Mouse (Mus musculus) gastrocnemius, adult 2 months (tissue): ENCODE measurements around the gene Crtc1. TPM values are rescaled to one million over a fixed set of nuclear protein-coding genes. Genes with fewer than 3 reads are reported as not detected.

Experiments
- DNase-seq: peaks from one replicate; pipeline ENCODE4 v3.0.0; 2022
- H3K27ac ChIP-seq: fragments of 200-600 bp; 2 replicates; pipeline ENCODE4 v1.8.1; 2022; ENCODE audit warnings: mild to moderate bottlenecking
- H3K4me3 ChIP-seq: fragments of 200-600 bp; 2 replicates; pipeline ENCODE4 v1.8.1; 2022; ENCODE audit warnings: mild to moderate bottlenecking, moderate library complexity
- CTCF ChIP-seq: fragments of 200-600 bp; IDR thresholded peaks from 2 replicates; pipeline ENCODE4 v1.8.1; 2022; ENCODE audit warnings: antibody characterized with exemption, mild to moderate bottlenecking, moderate library complexity
- intact Hi-C: fragments of 180-260 bp; cut with DNase I; formaldehyde crosslinking; loops from one replicate; pipeline ENCODE4 v1.15.1; 2025
- total RNA-seq, 2 experiments: library from RNA; stranded (reverse); gene quantifications; 2 replicates each; pipeline ENCODE4 v1.2.3; 2021

The Crtc1 gene
- total RNA-seq, 2 experiments from 2014 or later, result 8.9 to 9.5 TPM

DNA sequence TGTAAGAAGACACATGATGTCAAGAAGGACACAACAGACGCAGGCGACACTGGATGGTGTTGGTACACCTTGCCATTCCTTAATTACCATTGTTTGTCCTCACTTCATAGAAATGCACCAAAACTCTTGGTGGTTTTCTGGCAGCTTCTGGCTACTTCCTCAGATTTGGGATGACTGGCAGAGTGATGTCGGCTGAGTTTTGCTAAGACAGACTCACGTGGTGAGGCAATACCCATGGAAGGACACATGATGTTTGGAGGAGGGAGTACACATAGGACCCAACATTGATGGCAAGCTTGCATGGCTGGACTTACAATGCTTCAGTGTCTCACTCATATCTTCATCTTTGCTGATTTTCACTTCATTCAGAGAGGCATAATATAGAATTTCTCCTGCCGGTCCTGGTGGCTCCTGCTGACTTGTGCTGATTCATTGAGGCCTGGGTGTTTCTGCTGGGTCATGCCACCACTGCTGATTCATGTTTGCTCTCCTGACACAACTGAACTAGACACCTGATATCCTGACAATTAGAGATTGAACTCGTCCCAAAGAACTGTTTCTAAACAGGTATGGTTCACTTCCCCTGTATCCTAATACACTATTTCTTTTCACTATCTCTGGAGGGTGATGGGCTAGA lies 25.0 kb downstream of the Crtc1 start:
- no peak for DNase-seq
- Histone ChIP-seq H3K4me3 (no peak overlapping the region), H3K27ac (no peak overlapping the region)
- intact Hi-C loops, result loop anchor here (2.0 kb wide), 1 partner anchor 78 kb away; the partner anchor contains the start of gene Crlf1
- TF ChIP-seq CTCF, result no peak

DNA sequence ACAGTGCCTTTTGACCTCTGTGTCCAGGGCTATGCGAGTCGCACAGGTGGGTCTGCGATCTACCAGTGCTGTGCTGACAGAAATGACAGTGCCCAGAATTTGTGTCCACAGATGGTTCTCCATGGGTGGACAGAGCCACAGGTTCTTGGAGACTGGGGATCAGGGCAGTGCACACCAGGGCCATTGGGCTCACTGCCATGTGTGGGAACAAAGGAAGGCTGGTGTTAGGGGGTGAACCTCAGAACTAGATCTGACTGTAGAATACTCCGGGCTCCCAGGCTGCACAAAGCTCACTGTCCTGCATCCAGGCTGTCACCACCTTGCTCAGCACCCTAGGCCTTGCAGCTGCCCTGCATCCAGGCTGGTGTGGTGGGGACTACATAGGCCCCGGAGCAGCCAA lies 29.1 kb downstream of the Crtc1 start:
- intact Hi-C loops, result no loop called here
- DNase-seq, result no peak
- no peak for TF ChIP-seq CTCF
- H3K4me3 ChIP-seq, result no peak overlapping the region
- no peak overlapping the region for H3K27ac ChIP-seq

DNA sequence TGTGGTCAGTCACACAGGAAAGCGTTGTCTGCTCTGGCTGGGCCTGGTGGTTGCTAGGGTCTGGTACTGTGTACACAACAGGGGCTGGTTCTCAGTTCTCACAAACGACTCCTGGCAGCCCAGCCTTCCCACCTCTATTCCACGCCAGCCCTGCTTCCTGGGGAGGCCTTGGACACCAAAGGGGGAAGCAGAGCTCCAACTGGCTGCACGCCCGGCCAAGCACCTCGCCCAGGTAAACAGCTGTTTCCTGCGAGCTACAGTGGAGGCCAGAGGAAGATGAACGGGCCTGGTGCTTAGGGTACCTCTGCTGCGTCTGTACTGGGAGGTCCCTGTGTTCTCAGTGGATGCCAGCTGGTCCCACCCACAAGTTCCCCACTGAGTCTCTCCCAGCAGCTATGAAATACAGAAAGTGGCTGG lies 29.9 kb downstream of the Crtc1 start:
- TF ChIP-seq CTCF, result no peak
- intact Hi-C loops, result no loop called here
- H3K27ac ChIP-seq, result no peak overlapping the region
- H3K4me3 ChIP-seq, result no peak overlapping the region
- peak; percentile 51 for DNase-seq

DNA sequence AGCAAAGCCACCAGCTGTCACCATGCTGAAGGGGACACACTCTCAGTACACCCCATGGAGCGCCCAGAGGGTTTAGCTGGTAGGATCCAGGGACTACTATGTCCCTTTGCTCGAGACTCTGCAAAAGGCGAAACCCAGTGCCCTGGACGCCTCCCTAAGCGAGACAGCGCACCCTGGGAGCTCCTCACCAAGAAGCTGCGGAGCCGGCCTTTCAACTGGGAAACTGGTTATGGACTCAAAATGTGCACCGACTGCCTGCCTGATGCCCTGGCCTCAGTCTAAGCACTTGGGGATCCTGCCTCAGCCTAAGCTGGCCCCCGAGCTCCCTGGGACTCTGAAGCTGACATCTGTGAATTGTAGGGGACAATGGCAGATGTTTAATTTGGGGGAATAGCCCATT lies 30.4 kb downstream of the Crtc1 start:
- no peak for DNase-seq
- no peak for TF ChIP-seq CTCF
- Histone ChIP-seq H3K27ac (no peak overlapping the region), H3K4me3 (no peak overlapping the region)
- intact Hi-C loops, result no loop called here

DNA sequence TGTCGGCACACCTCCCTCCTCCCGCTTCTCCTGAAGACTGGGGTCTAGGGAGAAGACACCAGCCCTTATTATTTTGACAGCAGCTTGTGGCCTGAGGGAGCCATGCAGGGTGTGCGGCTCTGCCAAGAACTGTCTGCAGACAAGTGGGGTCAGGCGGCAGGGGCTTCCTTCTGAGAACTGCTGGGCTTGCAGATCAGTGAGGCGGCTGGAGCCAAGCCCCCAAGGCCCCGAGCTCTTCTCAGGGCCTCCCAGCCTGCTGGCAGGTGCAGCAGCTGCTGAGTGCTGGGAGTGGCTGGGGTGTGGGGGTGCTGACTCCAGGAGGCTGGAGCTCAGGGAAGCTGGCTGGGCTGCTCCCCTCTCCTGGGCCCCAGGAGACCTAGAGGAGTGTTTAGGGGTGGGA lies 31.1 kb downstream of the Crtc1 start:
- no peak for DNase-seq
- Histone ChIP-seq H3K4me3 (no peak overlapping the region), H3K27ac (no peak overlapping the region)
- intact Hi-C loops, result no loop called here
- no peak for TF ChIP-seq CTCF

DNA sequence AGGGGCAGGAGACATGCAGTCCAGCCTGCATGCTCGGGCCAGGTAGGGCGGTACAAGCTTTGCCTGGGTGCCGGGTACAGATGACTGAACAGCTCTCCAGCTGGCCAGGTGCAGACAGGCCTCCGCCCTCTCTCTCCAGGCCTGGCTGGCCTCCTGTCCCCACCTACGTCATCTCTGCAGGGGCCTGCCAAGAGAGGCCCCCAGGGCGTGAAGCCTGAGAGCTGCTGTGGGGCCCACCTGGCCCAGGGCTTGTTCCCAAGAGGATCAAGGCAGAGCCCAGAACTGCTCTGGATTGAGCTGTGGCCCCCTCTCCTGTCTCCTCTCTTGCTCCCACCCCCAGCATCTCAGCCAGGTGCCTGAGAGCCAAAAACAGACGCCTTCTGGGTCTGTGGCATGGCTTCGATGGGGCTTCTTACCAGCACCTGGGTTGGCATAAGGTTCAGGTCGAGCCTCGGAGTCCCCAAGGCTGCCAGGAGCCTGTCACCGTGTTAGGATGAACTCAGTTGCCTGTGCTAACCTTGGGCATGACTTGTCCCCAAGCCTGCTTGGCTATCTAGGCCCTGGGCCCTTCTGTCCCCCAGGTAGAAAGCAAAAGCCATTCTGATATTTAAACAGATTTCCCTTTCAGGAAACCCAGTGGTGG lies 32.8 kb downstream of the Crtc1 start:
- H3K4me3 ChIP-seq, result no peak overlapping the region
- no peak for DNase-seq
- intact Hi-C loops, result no loop called here
- H3K27ac ChIP-seq, result no peak overlapping the region
- TF ChIP-seq CTCF, result no peak

DNA sequence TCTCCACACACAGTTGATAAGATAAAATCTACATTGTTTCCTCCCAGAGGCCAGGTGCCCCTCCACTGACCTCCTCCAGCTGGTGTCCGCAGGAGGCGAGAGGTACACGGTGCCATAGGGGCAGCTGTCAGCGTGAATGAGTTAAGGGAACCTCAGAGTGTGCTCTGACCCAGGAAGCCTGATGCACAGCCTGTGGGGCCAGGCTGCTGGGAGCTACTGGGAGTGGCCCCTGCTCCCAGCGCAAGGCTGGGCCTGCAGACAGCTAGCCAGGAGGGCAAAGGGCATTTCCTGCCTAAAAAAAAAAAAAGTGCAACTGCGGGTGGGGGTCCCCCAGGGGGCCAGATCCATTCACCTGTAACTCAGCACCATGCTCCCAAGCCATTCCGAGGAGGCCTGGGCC lies 34.2 kb downstream of the Crtc1 start:
- no peak for TF ChIP-seq CTCF
- Histone ChIP-seq H3K4me3 (no peak overlapping the region), H3K27ac (no peak overlapping the region)
- intact Hi-C loops, result no loop called here
- DNase-seq, result no peak

DNA sequence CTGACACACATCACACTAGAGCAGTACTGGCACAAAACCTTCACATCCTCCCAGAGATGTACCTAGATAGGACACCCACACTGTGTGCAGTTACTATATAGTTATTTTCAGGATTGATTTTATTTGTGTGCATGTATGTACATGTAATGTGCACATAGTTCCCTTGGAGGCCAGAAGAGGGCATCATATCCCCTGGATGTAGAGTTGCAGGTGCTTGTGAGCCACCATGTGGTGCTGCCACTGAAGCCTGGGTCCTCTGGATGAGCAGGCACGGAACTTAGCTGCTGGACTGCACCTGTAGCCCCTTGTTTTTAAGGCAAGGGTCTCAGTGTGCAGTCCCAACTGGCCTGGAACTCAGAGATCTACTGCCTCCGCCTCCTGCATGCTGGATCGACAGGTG lies 35.2 kb downstream of the Crtc1 start:
- H3K4me3 ChIP-seq, result no peak overlapping the region
- 0 out of 2 replicates have a peak, but pooled peaks have one; percentile 6 for TF ChIP-seq CTCF
- no peak for DNase-seq
- intact Hi-C loops, result no loop called here
- no peak overlapping the region for H3K27ac ChIP-seq

DNA sequence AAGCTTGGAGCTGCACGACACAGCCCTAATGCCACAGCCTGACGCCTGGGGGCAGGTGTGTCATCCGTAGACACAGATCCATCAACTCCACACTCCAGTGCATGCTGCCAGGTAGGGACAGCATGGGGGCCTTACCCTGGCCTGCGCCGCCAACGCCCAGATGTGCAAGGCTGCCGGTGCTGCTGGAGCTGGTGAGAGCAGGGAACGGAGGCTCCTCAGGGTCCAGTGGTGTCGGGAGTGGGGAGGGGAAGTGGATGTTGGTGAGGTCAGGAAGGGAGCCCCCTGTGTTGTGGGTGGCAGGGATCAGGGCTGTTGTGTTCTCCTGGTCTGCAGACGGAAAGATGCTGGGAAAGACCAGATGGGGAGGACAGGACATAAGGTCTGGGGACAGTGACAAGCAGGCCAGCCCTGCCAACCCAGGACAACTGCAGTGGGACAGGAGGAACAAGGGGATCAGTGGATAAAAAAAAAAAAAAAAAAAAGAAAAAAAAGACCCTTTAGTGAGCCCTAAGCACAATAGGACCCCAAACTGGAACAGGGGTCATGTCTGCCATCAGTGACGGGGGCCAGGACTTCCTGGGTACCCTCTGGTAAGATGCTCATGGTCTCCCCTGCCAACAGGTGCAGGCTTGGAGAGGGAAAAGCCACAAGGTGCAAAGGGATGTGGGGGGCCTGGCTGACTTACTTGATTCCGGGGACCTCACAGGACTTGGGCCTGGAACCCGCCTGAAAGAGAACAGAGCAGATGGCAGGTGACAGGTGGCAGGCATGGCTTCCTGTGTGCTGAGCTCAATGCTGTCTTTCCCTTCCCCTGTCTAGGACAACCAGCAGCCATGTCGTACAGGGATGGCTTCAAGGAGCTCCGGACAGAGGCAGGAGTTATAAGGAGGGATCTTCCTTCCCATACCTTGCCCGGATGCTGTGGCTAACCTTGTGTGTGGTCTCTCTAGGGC lies 41.5 kb downstream of the Crtc1 start:
- intact Hi-C loops, result loop anchor here (5.0 kb wide), 1 partner anchor 39 kb away; the partner anchor contains the start of gene Crtc1
- H3K4me3 ChIP-seq, result no peak overlapping the region
- TF ChIP-seq CTCF, result no peak
- H3K27ac ChIP-seq, result no peak overlapping the region
- no peak for DNase-seq

DNA sequence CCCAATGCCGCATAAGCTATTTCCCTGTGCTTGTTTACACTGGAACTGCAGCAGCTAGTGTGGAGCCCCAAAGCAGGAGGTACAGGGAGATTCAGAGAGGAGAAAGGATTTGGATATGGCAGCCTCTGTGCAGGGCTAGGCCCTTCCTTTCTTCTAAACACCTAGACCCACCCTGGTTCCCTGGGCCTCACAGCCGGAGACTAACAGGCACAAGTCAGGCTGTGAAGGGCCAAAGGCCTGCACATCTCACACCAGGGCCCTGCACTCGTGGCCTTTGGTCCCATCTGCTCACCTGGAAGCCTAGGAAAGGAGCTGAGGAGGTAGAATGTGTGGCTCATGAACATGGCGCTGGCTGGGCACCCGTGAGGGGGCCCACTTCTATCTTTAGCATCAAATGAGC lies 43.2 kb downstream of the Crtc1 start:
- intact Hi-C loops, result loop anchor here (5.0 kb wide), 1 partner anchor 41 kb away; the partner anchor contains the start of gene Crtc1
- DNase-seq, result no peak
- peak overlapping the region; percentile 43; the same call in 1 of the 2 replicates for H3K27ac ChIP-seq
- H3K4me3 ChIP-seq, result no peak overlapping the region
- TF ChIP-seq CTCF, result no peak

DNA sequence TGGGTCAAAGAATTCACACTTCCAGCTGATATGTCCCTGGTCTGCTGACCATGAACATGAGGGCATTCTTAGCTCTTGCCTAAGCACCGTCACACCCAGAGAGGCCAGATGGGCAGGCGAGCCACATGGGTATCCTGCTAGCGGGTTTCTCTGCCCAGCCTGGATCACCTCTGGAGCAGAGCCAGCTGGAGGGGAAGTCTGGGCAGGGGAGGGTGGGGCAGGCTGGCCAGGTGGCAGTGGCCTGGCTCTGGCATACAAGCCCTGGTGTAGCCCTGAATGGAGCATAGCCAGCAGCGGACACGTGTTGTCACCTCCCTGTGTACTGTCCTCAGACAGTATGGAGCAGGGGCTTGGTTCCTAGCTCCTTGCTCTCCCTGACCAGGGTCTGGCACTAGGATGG lies 43.7 kb downstream of the Crtc1 start:
- intact Hi-C loops, result loop anchor here (5.0 kb wide), 1 partner anchor 42 kb away; the partner anchor contains the start of gene Crtc1
- DNase-seq, result peak; percentile 93

DNA sequence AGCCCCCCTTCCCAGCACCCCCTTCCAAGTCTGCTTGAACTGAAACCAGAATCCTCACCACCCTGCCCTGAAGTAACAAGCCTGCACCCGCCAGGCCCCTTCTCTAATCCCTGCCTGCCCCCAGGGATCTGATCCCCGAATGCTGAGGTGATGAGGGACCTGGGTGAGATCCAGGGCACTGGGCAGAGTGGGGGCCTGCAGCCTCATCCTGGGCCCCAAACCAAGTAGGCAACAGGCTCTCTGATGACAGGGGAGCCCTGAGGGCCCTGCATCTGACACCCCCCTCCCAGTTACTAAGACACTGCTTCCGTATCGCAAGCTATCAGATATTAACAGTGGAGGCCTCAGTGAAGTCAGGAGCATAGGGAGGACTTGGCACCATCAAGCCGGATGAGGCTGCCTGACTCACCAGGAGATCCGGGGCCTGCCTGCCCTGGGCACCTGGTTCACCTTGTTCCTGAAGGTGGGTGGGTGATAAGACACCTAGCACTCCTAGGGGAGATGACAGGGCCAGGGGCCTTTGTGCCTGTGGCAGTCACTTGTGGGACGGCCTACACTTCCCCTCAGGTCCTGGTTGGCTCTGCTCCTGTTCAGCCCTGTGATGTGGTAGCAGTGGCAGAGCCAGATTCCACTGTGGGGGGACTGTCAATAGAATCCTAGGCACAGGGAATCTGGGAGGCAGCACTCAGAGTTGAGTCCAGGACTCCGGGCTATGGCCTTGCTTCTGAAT lies 44.9 kb downstream of the Crtc1 start:
- no peak overlapping the region for H3K27ac ChIP-seq
- intact Hi-C loops, result no loop called here
- H3K4me3 ChIP-seq, result no peak overlapping the region
- TF ChIP-seq CTCF, result no peak
- no peak for DNase-seq

More for the DNA sequence above, 43.7 kb downstream of the Crtc1 start:
- TF ChIP-seq CTCF, result no peak
- Histone ChIP-seq H3K27ac (peak overlapping the region; percentile 60), H3K4me3 (no peak overlapping the region)
